Mouse (Mus musculus) cortical plate, adult 2 months (tissue): Measurements from ENCODE around the gene Rnft2.

Source experiments
- CTCF ChIP-seq: fragments of 200-500 bp; IDR thresholded peaks from 2 replicates; pipeline ENCODE4 v1.5.1; 2011; ENCODE audit warnings: mild to moderate bottlenecking, control low read depth, low read length; ENCODE audit not compliant: insufficient read depth; ENCODE audit errors: extremely low read depth
- POLR2A ChIP-seq: fragments of 200-500 bp; IDR thresholded peaks from 2 replicates; pipeline ENCODE4 v1.6.1; 2011; ENCODE audit warnings: mild to moderate bottlenecking, low read length, control low read depth; ENCODE audit not compliant: insufficient read depth; ENCODE audit errors: extremely low read depth

GRCm38 (mm10) chr5:118144770-118145169 is 100.1 kb downstream of the Rnft2 start:
- TF ChIP-seq CTCF (no peak), POLR2A (no peak)
